Mouse (Mus musculus): Measurements from ENCODE around the gene Cdk2ap1.

DNA sequence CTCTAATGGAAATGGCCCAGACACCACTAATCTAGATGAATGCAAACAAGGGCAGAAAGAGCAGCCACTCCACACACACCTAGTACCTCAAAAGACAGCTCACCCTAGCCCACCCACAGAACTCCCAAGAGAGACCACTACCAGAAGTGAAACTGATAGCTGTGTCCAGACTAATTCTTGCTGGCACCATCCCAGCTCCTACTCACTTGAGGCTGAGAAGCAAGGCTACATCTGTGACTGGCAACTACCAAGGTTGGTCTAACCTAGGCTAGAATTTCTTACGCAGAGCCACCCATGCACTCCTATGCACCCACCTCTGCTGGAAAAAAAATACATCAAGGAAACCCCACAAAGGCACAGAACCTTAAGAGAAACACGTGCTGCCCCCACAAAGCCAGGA is 12.5 kb downstream of the Cdk2ap1 start:
- no peak for TF ChIP-seq EP300 (IDR thresholded peaks at IDR 0.05; ENCODE audit: low read depth)
- no peak for TF ChIP-seq CTCF (IDR thresholded peaks at IDR 0.05; ENCODE audit: low read depth)

All from liver, embryonic 14.5 days (tissue).